Mouse (Mus musculus): ENCODE measurements around the gene 1700025F22Rik. TPM values are rescaled to one million over a fixed set of nuclear protein-coding genes. Genes with fewer than 3 reads are reported as not detected.
A peak's percentile ranks its signal among the peaks of the same experiment; 100 is the strongest.
"Not testable (repeated sequence)": the region's sequence is repeated elsewhere in the genome, so short reads cannot be mapped to it uniquely, and the experiment has no call there.

The 1700025F22Rik gene
- total RNA-seq (2021), result not detected
- long read RNA-seq, experiment 1, result 0 reads
- long read RNA-seq, experiment 2, result 0 reads

- peak in 1 of 2 experiments; percentile 1 for DNase-seq (ENCODE audit: low spot score in 2 of 2)
Measured at GRCm38 (mm10) chr19:11165172-11165571, at the start of gene 1700025F22Rik. Gene 1700025F22Rik (minus strand): TSS chr19:11165320.

- DNase-seq (ENCODE audit: low spot score in 2 of 2), result no peak
Measured at GRCm38 (mm10) chr19:11196546-11196945, 31.4 kb upstream of the 1700025F22Rik start, which contains the start of gene Ms4a13. Gene Ms4a13 (minus strand): TSS chr19:11196737.

GRCm38 (mm10) chr19:11192552-11192951, 27.4 kb upstream of the 1700025F22Rik start:
- DNase-seq (ENCODE audit: low spot score in 2 of 2), result no peak

- DNase-seq (ENCODE audit: low spot score in 2 of 2), result no peak
Measured at GRCm38 (mm10) chr19:11184121-11184520, 19.0 kb upstream of the 1700025F22Rik start.

- no peak for DNase-seq (ENCODE audit: low spot score in 2 of 2)
Measured at GRCm38 (mm10) chr19:11177464-11177863, 12.3 kb upstream of the 1700025F22Rik start.

- DNase-seq (ENCODE audit: low spot score in 2 of 2), result not testable (repeated sequence)
Measured at GRCm38 (mm10) chr19:11157890-11158289, 7.2 kb downstream of the 1700025F22Rik start.

GRCm38 (mm10) chr19:11135336-11135735, 29.8 kb downstream of the 1700025F22Rik start:
- DNase-seq (ENCODE audit: low spot score in 2 of 2), result no peak

DNA sequence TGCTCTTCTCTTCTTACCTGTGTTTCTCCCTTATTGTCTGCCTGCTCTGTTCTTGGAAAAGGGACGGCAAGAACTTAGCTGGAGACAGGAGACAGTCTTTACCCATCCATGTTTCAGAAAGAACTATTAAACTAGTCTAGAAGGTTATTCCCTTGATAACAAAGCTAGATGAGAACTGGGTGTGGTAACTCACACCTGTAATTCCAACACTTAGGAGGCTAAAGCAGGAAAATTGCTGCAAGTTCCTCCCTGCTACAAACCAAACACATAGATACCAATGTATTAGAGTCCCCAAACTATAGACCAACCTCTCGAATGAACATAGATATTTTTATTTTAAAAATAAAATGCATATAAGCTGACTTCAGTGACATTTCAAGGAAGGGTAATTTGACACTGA, 30.3 kb downstream of the 1700025F22Rik start:
- no peak for DNase-seq (ENCODE audit: low spot score in 2 of 2)

- not testable (repeated sequence) for DNase-seq (ENCODE audit: low spot score in 2 of 2)
Measured at GRCm38 (mm10) chr19:11130776-11131175, 34.3 kb downstream of the 1700025F22Rik start, which contains the start of gene 1700017D01Rik. Gene 1700017D01Rik (minus strand): TSS chr19:11130876.

DNA sequence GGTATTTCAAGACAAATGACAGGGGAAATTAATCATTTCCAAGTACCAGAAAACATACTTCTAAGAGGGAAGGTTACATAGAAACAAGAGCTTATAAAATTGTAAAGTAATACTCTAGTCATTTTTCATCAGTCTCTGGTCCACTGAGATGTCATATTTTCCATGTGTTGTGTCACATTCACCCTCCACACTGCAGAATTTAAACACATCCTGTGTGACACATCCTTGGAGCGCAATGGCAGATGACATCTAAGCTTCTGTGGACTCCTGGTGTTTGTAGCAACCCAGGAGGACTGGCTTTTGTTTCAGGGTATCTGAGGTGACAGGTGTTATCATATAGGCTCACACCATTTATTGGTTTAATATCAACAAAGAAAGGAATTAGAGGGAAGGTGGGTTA, 35.4 kb downstream of the 1700025F22Rik start:
- DNase-seq (ENCODE audit: low spot score in 2 of 2), result no peak

GRCm38 (mm10) chr19:11121016-11121420, 44.1 kb downstream of the 1700025F22Rik start:
- peak in 1 of 2 experiments; percentile 3 for DNase-seq (ENCODE audit: low spot score in 2 of 2)

DNA sequence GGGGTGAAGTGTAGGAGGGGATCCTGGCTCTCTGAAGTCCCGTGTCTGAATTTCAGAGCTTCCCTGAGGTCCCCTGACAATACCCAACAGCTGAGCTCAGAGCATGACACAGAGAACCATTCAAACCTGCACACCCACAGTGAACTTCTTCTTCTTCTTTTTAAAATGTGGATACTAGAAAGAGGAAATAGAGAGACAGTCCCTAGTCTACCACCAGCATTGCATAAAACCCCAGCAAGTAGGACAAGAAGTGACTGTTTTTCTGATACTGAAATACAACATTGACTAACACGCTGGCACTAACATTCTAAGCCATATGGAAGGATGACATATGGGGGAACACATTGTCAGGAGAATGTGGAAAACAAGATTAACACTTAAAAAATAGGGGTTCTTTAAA, 45.8 kb downstream of the 1700025F22Rik start:
- peak; percentile 3 to 4 for DNase-seq (ENCODE audit: low spot score in 2 of 2)

DNA sequence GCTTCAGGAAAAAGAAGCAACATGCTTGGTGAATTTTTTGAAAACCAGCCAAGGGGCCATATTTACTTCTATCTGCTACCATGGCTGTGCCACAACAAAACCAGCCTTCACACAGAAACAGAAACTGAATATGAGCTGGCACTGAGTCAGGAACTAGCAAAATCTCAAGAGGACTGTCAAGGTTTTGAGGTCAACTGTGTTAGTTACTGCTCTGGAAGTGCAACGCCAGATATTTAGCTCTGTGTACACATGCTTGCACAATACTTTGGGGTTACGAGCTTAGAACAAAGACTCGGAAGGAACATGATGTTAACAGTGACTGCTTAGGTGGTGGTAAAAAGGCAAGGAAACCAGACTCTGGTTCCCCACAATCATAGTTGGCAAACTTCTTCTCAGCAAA, 57.4 kb downstream of the 1700025F22Rik start:
- DNase-seq (ENCODE audit: low spot score in 2 of 2), result no peak

DNA sequence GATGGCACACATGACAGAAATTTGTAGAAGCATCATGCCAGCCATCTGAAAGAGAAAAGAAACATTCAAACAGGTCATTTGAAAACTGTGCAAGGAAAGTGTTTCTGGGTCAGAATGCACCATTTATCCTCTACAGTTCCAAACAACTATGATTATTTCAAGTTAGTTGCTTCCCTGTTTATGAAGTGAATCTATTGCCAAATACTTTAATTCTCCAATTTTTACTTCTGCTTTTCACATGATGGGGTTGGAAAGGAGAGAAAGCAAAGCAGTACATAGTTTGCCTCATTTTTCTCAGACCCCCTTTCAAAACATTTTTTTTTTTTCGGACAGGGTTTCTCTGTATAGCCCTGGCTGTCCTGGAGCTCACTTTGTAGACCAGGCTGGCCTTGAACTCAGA, 63.2 kb downstream of the 1700025F22Rik start:
- no peak for DNase-seq (ENCODE audit: low spot score in 2 of 2)

DNA sequence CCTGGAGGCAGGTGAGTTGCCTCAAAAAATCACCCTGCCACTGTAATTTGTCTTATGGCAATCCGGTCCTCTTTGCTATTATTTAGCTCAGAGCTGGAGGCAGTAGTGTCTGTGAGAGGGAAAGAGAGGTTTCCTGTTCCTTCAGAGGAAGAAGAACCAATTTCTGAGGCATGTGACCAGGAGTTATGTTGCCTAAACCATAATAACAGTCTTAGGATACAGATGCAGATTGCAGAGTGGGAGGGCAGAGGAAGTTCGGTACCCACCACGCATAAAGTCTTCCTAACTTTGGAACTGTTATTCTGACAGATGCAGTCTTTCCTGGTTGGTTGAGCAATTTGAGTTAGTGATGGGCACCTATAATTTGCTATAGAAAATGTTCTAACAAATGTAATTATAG, 66.7 kb downstream of the 1700025F22Rik start:
- DNase-seq (ENCODE audit: low spot score in 2 of 2), result no peak

- not testable (repeated sequence) for DNase-seq (ENCODE audit: low spot score in 2 of 2)
Measured at GRCm38 (mm10) chr19:11092131-11092530, 73.0 kb downstream of the 1700025F22Rik start.

Other genes starting within 250 kb of the 1700025F22Rik start
- not detected for gene Zp1, start 244.7 kb downstream of the 1700025F22Rik start, total RNA-seq (2021)
- under 1 TPM in 1 of 2 experiments, not detected in 1; 0.23 TPM for gene Ptgdr2, start 228.2 kb downstream of the 1700025F22Rik start, total RNA-seq (2021)
- 1 to 10 TPM; 6.7 to 7.9 TPM for gene Ccdc86, start 216.1 kb downstream of the 1700025F22Rik start, total RNA-seq (2021)
- not detected for gene Ms4a10, start 190.7 kb downstream of the 1700025F22Rik start, total RNA-seq (2021)
- not detected for gene Ms4a15, start 172.1 kb downstream of the 1700025F22Rik start, total RNA-seq (2021)
- not detected for gene Ms4a18, start 147.3 kb downstream of the 1700025F22Rik start, total RNA-seq (2021)
- gene Ms4a8a, start 84.2 kb downstream of the 1700025F22Rik start, total RNA-seq (2021), result under 1 TPM in 1 of 2 experiments, not detected in 1; 0.46 TPM
- gene 1700017D01Rik, start 34.4 kb downstream of the 1700025F22Rik start, total RNA-seq (2021), result not detected
- gene Ms4a13, start 31.4 kb upstream of the 1700025F22Rik start, total RNA-seq (2021), result not detected
- not detected for gene Ms4a12, start 67.1 kb upstream of the 1700025F22Rik start, total RNA-seq (2021)
- gene Ms4a1, start 100.9 kb upstream of the 1700025F22Rik start, total RNA-seq (2021), result not detected
- gene Ms4a5, start 118.6 kb upstream of the 1700025F22Rik start, total RNA-seq (2021), result not detected
- gene Ms4a14, start 149.1 kb upstream of the 1700025F22Rik start, total RNA-seq (2021), result not detected
- gene Ms4a7, start 170.8 kb upstream of the 1700025F22Rik start, total RNA-seq (2021), result under 1 TPM; 0.42 to 0.91 TPM
- 1 to 10 TPM in 1 of 2 experiments, under 1 TPM in 1; 0.70 to 1.1 TPM for gene Ms4a4a, start 210.2 kb upstream of the 1700025F22Rik start, total RNA-seq (2021)
- gene Ms4a4c, start 239.4 kb upstream of the 1700025F22Rik start, total RNA-seq (2021), result under 1 TPM in 1 of 2 experiments, not detected in 1; 0.75 TPM

All from left cerebral cortex, adult 18-20 months (tissue).